Mouse (Mus musculus) left cerebral cortex, postnatal 36 days (tissue): ENCODE results near the gene Ptger4. TPM values are rescaled to one million over a fixed set of nuclear protein-coding genes. Genes with fewer than 3 reads are reported as not detected.

ENCODE experiments used
- DNase-seq, 2 experiments: peaks; one replicate each; pipeline ENCODE4 v3.0.0; 2021 to 2022; ENCODE audit warnings: low spot score in 2 of 2, mixed read lengths in 1 of 2
- intact Hi-C: fragments of 180-260 bp; cut with DNase I; formaldehyde crosslinking; loops from one replicate; pipeline ENCODE4 v1.15.1; 2025
- total RNA-seq, 2 experiments: library from RNA; stranded (reverse); gene quantifications; 2 replicates each; pipeline ENCODE4 v1.2.3; 2021

Ptger4 gene
- total RNA-seq, 2 experiments from 2014 or later = 0.82 to 1.1 TPM

- intact Hi-C loops = loop anchor here (5.0 kb wide), 2 partner anchors 43 to 68 kb away; partner anchors contain the start of genes Prkaa1 and Rpl37
- peak; percentile 81 to 84 for DNase-seq
These were observed 58.4 kb downstream of the Ptger4 start, which contains the start of gene Ttc33 for GRCm38 (mm10) chr15:5185366-5186292. Ttc33 (plus strand) TSS chr15:5185525.

GRCm38 (mm10) chr15:5184668-5185330, 59.2 kb downstream of the Ptger4 start:
- intact Hi-C loops = loop anchor here (5.0 kb wide), 2 partner anchors 42 to 67 kb away; partner anchors contain the start of genes Prkaa1 and Rpl37
- no peak for DNase-seq

GRCm38 (mm10) chr15:5173217-5173820, 70.7 kb downstream of the Ptger4 start:
- intact Hi-C loops = no loop called here
- no peak for DNase-seq

- intact Hi-C loops = no loop called here
- no peak for DNase-seq
These were observed 78.7 kb downstream of the Ptger4 start for GRCm38 (mm10) chr15:5165121-5165773.

GRCm38 (mm10) chr15:5158827-5159226, 85.2 kb downstream of the Ptger4 start:
- intact Hi-C loops = no loop called here

GRCm38 (mm10) chr15:5157386-5157785, 86.6 kb downstream of the Ptger4 start:
- intact Hi-C loops = no loop called here
- no peak for DNase-seq

More at GRCm38 (mm10) chr15:5158827-5159226, 85.2 kb downstream of the Ptger4 start:
- DNase-seq = no peak

Other genes starting within 250 kb of the Ptger4 start
- 1 to 10 TPM in 1 of 2 experiments, under 1 TPM in 1; 0.86 to 1.2 TPM for gene C7, start 180.4 kb downstream of the Ptger4 start, total RNA-seq
- 1 to 10 TPM; 1.4 to 1.5 TPM for gene Card6, start 135.6 kb downstream of the Ptger4 start, total RNA-seq
- 100 to 1,000 TPM; 257 to 266 TPM for gene Rpl37, start 127.5 kb downstream of the Ptger4 start, total RNA-seq
- 10 to 100 TPM; 18.9 to 20.5 TPM for gene Prkaa1, start 100.3 kb downstream of the Ptger4 start, total RNA-seq
- 10 to 100 TPM; 74.3 to 75.4 TPM for gene Ttc33, start 58.7 kb downstream of the Ptger4 start, total RNA-seq